Mouse (Mus musculus) liver, embryonic 15.5 days (tissue): ENCODE measurements at regions not wholly inside any gene's neighbourhood (a gene's known extent, or its start where the extent isn't known, plus 50 kb on each side); places are given as distances from the start of the nearest gene placed in this dataset.

Source experiments
- ATAC-seq: fragments of 200-750 bp; cut with Nextera tagmentation; 2 replicates; pipeline ENCODE4 v1.8.0; 2017; ENCODE audit warnings: moderate number of reproducible peaks, mild to moderate bottlenecking, moderate library complexity; ENCODE audit not compliant: insufficient read depth
- H3K27ac ChIP-seq: fragments of 300-500 bp; sonication (generic); replicated peaks from 2 replicates; pipeline ENCODE4 v1.5.1; 2015; ENCODE audit warnings: mild to moderate bottlenecking, inconsistent platforms
- H3K27me3 ChIP-seq: fragments of 300-500 bp; sonication (generic); 2 replicates; pipeline ENCODE4 v1.6.1; 2015; ENCODE audit warnings: mild to moderate bottlenecking, inconsistent platforms
- H3K36me3 ChIP-seq: fragments of 300-500 bp; sonication (generic); replicated peaks from 2 replicates; pipeline ENCODE4 v1.6.1; 2015; ENCODE audit warnings: moderate library complexity, mild to moderate bottlenecking, inconsistent platforms
- H3K4me1 ChIP-seq: fragments of 300-500 bp; sonication (generic); replicated peaks from 2 replicates; pipeline ENCODE4 v1.6.1; 2015; ENCODE audit warnings: inconsistent platforms
- H3K4me2 ChIP-seq: fragments of 300-500 bp; sonication (generic); 2 replicates; pipeline ENCODE4 v1.6.1; 2015; ENCODE audit warnings: moderate library complexity, mild to moderate bottlenecking, inconsistent platforms
- H3K4me3 ChIP-seq: fragments of 300-500 bp; sonication (generic); replicated peaks from 2 replicates; pipeline ENCODE4 v1.5.1; 2015; ENCODE audit warnings: mild to moderate bottlenecking, inconsistent platforms
- H3K9ac ChIP-seq: fragments of 300-500 bp; sonication (generic); 2 replicates; pipeline ENCODE4 v1.6.1; 2015; ENCODE audit warnings: moderate library complexity, mild to moderate bottlenecking, inconsistent platforms
- H3K9me3 ChIP-seq: fragments of 300-500 bp; sonication (generic); replicated peaks from 2 replicates; pipeline ENCODE4 v1.6.1; 2016; ENCODE audit warnings: inconsistent platforms
- WGBS: fragments of 180-500 bp; shearing (Covaris S2); methylation state at CpG from one replicate; pipeline ENCODE4 v1.1.7; 2015; ENCODE audit warnings: mixed read lengths; ENCODE audit not compliant: insufficient replicate concordance; 5-methylcytosine and 5-hydroxymethylcytosine counted together

DNA sequence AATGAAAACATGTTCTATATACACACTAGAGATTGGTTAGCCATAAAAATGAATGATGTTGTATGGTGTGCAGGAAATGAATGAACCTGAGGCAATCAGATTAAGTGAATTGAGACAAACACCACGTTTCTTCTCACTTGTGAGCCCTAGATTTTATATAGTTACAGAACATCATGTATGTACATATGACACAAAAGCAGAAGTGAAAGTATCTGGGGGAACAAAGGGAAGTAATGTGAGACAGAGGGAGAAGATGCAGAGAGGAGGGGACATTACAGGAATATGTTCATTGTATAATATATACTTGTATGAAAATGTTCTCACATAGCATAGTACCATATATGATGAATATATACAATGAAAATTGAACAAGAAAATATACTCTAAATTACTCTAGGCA, 121.1 kb upstream of the Map3k1 start:
- Histone ChIP-seq H3K4me2 (peak overlapping the region; percentile 42), H3K9me3 (no peaks in the 10 kb centered on the region), H3K27me3 (no peaks in the 10 kb centered on the region), H3K9ac (no peak overlapping the region), H3K4me1 (peaks cover 74% of the 10 kb centered on the region), H3K4me3 (no peak overlapping the region), H3K27ac (peak overlapping the region; percentile 88), H3K36me3 (no peaks in the 10 kb centered on the region)
- ATAC-seq: no peak
- WGBS: 12% methylated on average over 1 of the region's 1 CpGs

DNA sequence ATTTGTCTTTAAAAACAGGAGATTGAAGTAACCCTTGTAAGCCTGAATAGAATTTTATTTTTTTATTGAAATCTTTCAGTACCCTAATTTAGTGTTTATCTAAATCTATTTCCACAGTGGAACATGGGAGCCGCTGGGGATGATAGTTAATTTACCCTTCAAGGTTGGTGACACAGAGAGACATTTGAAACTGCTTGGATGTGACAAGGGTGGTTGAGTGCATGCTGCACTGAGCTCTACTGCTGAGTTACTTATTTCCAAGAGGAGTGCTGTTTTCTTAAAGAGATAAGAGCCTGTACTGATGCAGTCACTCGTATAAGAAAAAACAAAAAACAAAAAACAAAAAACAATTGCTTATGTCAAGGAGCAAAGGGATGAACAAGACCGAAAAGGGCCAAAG, 123.7 kb upstream of the Map3k1 start:
- H3K27ac ChIP-seq: 0 out of 2 replicates have a peak overlapping the region, but pooled peaks have one; percentile 19
- H3K4me1 ChIP-seq: peaks cover 85% of the 10 kb centered on the region
- no peaks in the 10 kb centered on the region for H3K9me3 ChIP-seq
- ATAC-seq: no peak
- whole genome bisulfite sequencing: 68% methylated on average over 3 of the region's 3 CpGs
- H3K4me3 ChIP-seq: no peak overlapping the region
- no peaks in the 10 kb centered on the region for H3K27me3 ChIP-seq
- H3K36me3 ChIP-seq: no peaks in the 10 kb centered on the region
- H3K9ac ChIP-seq: no peak overlapping the region
- H3K4me2 ChIP-seq: no peak overlapping the region

DNA sequence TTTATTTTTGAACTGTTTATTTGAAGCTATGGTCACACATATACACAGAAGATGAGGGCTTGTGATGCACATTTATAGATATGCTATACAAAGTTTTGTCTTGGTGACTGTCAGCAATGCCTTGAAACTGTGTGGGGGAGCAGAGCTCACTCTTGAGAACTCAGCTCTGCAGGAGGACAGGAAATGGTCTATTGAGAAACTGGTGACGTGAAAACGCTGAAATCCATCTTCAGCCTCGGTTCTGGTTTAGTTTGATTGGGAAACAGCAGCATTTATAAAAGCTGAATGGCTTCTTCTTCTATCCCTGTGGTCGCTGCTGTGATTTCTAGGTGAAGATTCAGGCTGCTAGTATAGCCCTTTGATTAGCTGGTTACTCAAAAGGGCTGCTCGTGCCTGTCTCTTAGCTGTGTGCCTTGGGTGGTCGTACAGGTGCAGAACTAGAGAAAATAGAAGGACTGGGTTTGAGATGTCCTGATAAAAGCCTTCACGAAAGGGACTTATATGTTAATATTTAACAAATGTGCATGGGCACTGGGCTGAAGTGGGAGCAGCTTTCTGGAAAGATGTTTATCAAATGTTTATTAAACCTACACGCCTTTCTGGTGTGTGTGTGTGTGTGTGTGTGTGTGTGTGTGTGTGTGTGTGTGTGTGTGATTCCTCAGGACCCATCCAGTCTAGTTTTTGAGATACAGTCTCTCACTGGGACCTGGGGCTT, 124.9 kb upstream of the Map3k1 start:
- H3K36me3 ChIP-seq: no peaks in the 10 kb centered on the region
- peak overlapping the region; percentile 15; the same call in 1 of the 2 replicates for H3K27ac ChIP-seq
- no peak overlapping the region for H3K9ac ChIP-seq
- 42% methylated on average over 8 of the region's 8 CpGs for WGBS
- no peaks in the 10 kb centered on the region for H3K9me3 ChIP-seq
- no peak for ATAC-seq
- no peak overlapping the region for H3K4me2 ChIP-seq
- peaks cover 87% of the 10 kb centered on the region for H3K4me1 ChIP-seq
- no peaks in the 10 kb centered on the region for H3K27me3 ChIP-seq
- H3K4me3 ChIP-seq: no peak overlapping the region

- no peaks in the 10 kb centered on the region for H3K36me3 ChIP-seq
- H3K9me3 ChIP-seq: no peaks in the 10 kb centered on the region
- no peaks in the 10 kb centered on the region for H3K27me3 ChIP-seq
- H3K4me3 ChIP-seq: no peak overlapping the region
- H3K9ac ChIP-seq: peak overlapping the region; percentile 35
- H3K27ac ChIP-seq: peak overlapping the region; percentile 76
- peak overlapping the region; percentile 35; the same call in 1 of the 2 replicates for H3K4me2 ChIP-seq
- 15% methylated on average over 1 of the region's 1 CpGs for WGBS
- H3K4me1 ChIP-seq: peaks cover 87% of the 10 kb centered on the region
- no peak for ATAC-seq
These were observed 126.9 kb upstream of the Map3k1 start for GRCm38 (mm10) chr13:111935721-111936080.

DNA sequence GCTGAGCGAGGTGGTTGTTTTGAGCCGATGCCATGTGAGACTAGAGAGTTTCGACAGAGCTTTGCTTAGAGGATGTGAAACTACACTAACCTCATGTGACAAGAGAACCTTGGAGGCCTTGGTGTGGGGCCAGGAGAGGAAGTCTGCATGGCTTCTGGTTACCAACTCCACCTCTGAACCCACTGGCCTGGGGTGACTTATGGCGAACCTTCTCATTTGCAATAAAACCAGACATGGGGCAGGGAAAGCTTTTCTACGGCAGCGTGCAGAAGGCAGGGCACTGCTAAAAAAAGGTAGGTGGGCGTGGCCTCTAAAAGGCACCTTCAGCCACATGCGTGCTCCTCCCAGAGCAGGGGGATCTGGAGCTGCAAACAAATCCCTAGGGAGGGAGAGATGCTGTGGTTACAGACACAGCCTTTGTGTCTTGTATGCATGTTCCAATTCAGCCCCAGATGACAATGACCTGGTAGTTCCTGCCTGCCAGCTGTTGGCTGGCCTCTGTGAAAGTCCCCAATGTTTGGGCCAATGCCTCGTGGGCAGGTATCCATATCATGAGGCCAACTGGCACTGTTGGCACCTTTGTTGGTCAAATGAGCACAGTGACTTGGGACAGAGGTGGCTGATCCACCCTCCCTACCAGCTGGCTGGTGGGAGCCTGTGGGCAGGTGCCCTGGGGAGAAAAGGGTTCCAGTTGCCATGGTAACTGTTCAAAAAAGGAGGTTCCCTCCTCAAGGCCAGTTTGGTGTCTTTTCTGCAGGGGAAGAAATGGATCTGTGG, 127.5 kb upstream of the Map3k1 start:
- H3K4me2 ChIP-seq: peak overlapping the region; percentile 35; the same call in 1 of the 2 replicates
- H3K9me3 ChIP-seq: no peaks in the 10 kb centered on the region
- H3K27ac ChIP-seq: peak overlapping the region; percentile 76
- no peak overlapping the region for H3K4me3 ChIP-seq
- H3K36me3 ChIP-seq: no peaks in the 10 kb centered on the region
- WGBS: 24% methylated on average over 9 of the region's 9 CpGs
- H3K9ac ChIP-seq: peak overlapping the region; percentile 35
- no peak for ATAC-seq
- H3K4me1 ChIP-seq: peaks cover 87% of the 10 kb centered on the region
- H3K27me3 ChIP-seq: no peaks in the 10 kb centered on the region

- 79% methylated on average over 8 of the region's 8 CpGs for WGBS
- ATAC-seq: no peak
- H3K36me3 ChIP-seq: no peaks in the 10 kb centered on the region
These were observed 128.2 kb upstream of the Map3k1 start for GRCm38 (mm10) chr13:111936983-111937382.

DNA sequence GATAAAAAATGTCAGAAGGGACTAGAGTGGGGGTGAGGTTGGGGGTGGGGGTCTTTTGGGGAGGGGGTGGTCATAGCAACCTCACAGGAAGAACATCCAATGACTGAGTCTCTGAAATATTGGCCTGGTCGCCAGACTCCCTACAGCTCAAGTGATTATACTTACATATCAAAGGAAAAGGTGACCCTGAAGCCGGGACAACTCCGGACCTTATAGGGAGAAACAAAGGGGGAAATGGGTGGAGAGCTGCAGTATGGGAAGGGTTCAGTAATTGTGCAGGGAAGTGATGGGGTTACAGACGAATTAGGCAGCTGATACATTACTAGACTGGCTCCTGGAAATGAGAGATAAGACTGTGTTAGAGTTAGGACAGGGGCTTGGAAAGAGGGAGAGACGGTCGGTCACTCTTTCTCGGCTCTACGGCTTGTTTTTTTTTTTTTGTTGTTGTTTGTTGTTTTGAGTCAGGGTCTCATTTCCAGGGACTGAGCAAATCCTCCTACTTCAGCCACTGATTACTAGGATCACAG, 130.2 kb upstream of the Map3k1 start:
- WGBS: 27% methylated on average over 8 of the region's 8 CpGs
- Histone ChIP-seq H3K9me3 (no peaks in the 10 kb centered on the region), H3K4me3 (no peak overlapping the region), H3K4me2 (peak overlapping the region; percentile 50), H3K27ac (peak overlapping the region; percentile 93), H3K4me1 (peaks cover 87% of the 10 kb centered on the region), H3K36me3 (no peaks in the 10 kb centered on the region), H3K27me3 (no peaks in the 10 kb centered on the region), H3K9ac (peak overlapping the region; percentile 47)
- peak; percentile 60 for ATAC-seq

More at GRCm38 (mm10) chr13:111936983-111937382, 128.2 kb upstream of the Map3k1 start:
- Histone ChIP-seq H3K9ac (no peak overlapping the region), H3K4me1 (peaks cover 87% of the 10 kb centered on the region), H3K9me3 (no peaks in the 10 kb centered on the region), H3K4me2 (no peak overlapping the region), H3K4me3 (no peak overlapping the region), H3K27me3 (no peaks in the 10 kb centered on the region), H3K27ac (peak overlapping the region; percentile 76)

DNA sequence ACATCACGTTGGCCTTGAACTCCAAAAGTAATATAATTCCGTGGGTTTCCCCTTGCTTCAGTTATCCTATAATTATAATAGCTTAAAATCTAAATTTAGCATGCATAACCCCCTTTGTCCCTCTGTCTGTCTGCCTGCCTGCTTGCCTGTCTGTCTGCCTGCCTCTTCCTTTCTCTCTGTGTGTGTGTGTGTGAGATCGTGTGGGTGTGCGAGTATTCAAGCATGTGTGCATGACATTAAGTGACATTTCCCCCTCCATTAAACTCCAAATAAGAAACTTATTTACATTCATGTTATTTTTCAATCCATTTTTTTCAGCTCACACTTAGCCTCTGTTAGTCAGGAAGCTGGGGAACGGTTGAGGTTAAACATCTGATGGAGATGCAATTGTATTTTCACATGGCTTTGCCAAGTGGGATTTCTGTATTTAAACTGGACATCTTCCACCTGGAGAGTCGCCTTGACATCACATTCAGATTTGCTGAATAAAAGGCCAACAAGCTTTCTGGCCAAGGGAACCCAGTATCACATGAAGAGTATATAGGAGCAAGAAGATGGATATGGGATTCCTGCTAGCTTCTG, 130.8 kb upstream of the Map3k1 start:
- Histone ChIP-seq H3K9ac (peak overlapping the region; percentile 47), H3K4me2 (peak overlapping the region; percentile 50; the same call in 1 of the 2 replicates), H3K4me3 (no peak overlapping the region), H3K4me1 (peaks cover 90% of the 10 kb centered on the region), H3K9me3 (no peaks in the 10 kb centered on the region), H3K27ac (peak overlapping the region; percentile 93), H3K27me3 (0 out of 2 replicates have a peak, but pooled peaks cover 3% of the 10 kb centered on the region), H3K36me3 (no peaks in the 10 kb centered on the region)
- no peak for ATAC-seq
- WGBS: 55% methylated on average over 6 of the region's 6 CpGs

- Histone ChIP-seq H3K9ac (0 out of 2 replicates have a peak overlapping the region, but pooled peaks have one; percentile 4), H3K36me3 (no peaks in the 10 kb centered on the region), H3K27ac (peak overlapping the region; percentile 93), H3K4me1 (peaks cover 86% of the 10 kb centered on the region), H3K9me3 (no peaks in the 10 kb centered on the region), H3K27me3 (0 out of 2 replicates have a peak, but pooled peaks cover 4% of the 10 kb centered on the region), H3K4me3 (no peak overlapping the region), H3K4me2 (peak overlapping the region; percentile 49)
- peak; percentile 59 for ATAC-seq
- 64% methylated on average over 4 of the region's 4 CpGs for WGBS
These were observed 131.5 kb upstream of the Map3k1 start for GRCm38 (mm10) chr13:111940275-111940674.

- 0 out of 2 replicates have a peak, but pooled peaks cover 4% of the 10 kb centered on the region for H3K27me3 ChIP-seq
- 23% methylated on average over 6 of the region's 6 CpGs for WGBS
- H3K9me3 ChIP-seq: no peaks in the 10 kb centered on the region
- no peaks in the 10 kb centered on the region for H3K36me3 ChIP-seq
- peak overlapping the region; percentile 37; the same call in 1 of the 2 replicates for H3K9ac ChIP-seq
- H3K4me2 ChIP-seq: peak overlapping the region; percentile 49
- no peak overlapping the region for H3K4me3 ChIP-seq
- peak; percentile 97 for ATAC-seq
- peaks cover 80% of the 10 kb centered on the region for H3K4me1 ChIP-seq
- peak overlapping the region; percentile 93 for H3K27ac ChIP-seq
These were observed 132.2 kb upstream of the Map3k1 start for GRCm38 (mm10) chr13:111940796-111941513.
